Mouse (Mus musculus): Measurements from ENCODE around the gene Trpm8.
A peak's percentile ranks its signal among the peaks of the same experiment; 100 is the strongest.

Trpm8 gene

DNA sequence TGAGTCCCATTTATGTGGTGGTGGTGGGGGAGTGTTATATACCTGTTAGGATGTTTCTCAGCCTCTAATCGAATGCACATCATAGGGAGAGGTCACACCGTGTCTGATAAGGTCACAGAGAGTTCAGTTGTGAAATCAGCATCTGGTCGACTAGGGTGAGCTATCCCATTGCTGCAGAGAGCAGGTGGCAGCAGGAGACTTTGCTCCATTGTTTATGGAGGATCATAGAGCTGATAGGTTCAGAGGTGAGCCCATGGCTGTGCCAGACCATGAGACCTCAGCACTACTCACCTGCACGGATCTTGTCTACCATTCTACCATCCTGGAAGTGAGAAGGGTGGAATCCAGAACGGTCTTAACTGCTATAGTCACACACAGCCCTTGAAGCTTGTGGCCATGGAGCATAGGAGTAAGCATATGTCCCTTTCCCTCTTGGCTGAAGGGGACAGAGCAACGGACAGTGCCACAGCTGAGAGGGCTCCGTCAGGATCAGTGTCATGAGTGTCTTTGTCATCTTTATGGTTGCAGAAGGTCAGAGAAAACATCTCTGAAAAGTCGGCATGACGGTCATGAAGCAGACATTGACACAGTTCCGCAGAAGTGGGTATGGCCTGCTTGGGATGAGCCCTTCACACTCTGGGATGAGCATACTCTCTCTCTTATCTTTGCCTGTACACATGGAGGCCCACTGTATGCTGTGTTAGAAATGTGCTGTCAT is 6.9 kb downstream of the Trpm8 start:
- peak; percentile 69 for DNase-seq (ENCODE audit: low read depth, low spot score)

GRCm38 (mm10) chr1:88284946-88285320 is 7.5 kb downstream of the Trpm8 start:
- DNase-seq (ENCODE audit: low read depth, low spot score), result peak; percentile 92

GRCm38 (mm10) chr1:88285652-88286051 is 8.2 kb downstream of the Trpm8 start:
- no peak for DNase-seq (ENCODE audit: low read depth, low spot score)

DNA sequence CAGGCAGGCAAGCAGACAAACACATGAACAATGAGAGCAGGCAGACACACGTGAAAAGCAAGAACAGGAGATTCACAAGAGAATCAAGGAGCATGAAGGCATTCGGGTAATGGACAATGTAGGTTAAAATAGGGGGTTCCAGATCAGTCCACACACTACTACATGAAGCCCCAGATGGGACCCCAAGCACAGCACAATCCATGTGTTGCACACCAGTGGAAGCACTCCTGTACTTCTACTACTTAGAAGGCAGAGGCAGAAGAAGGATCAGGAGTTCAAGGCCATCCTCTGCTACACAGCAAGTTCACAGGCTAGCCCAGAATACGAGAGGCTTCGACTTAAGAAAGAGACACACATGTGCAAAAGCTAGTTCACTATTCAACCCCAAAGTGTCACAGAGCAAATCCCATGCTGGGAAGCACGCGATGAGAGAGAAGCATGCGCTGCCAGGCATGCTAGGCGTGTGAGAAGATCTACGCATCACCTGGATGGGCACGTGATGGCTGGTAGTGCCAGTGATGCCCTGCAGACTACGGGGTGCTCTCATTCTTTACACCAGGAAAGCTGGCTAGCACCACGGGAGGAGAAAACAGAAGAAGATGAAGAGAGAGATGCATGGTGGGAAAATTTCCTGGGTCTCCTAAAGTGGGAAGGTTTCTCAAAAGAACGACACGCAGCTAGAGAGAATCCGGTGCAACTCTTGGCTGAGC is 8.8 kb downstream of the Trpm8 start:
- DNase-seq (ENCODE audit: low read depth, low spot score), result no peak

DNA sequence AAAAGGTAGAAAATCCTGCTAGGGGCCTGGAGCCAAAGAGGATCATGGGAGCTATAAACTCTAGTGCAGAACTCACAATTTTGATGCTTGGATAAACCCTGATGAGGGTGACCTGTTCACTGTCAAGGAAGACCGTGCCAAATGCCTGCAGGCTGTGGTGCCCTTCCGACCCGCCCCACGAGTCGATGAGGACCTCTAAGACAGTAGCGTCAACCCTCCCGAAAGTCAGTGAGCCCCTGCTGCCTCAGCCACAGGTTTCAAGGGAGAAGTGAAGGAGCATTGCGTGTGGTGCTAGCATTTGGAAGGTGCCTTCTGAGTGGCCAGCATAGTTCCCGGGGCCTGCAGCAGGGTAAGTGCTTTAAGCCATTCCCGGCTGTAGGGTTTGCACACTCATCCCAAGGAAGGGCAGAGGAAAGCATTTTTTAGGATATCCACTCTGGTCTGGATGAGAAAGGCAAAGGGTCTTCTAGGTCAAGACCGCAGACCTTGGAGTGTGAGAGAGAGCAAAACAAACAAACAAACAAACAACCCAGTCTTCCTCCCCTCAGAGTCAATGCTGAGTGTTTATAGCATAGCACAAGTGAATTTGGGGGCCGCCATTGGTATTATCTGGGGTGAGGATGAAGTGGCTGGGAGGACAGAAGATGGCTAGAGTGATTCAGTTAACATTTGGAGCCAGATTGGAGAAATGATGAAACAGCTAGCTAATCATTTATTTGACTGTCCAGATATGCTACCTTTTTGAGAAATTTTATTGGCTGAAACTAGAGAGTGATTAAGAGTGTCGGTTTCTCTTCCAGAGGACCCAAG is 9.6 kb downstream of the Trpm8 start:
- no peak for DNase-seq (ENCODE audit: low read depth, low spot score)

GRCm38 (mm10) chr1:88287697-88287980 is 10.2 kb downstream of the Trpm8 start:
- peak; percentile 73 for DNase-seq (ENCODE audit: low read depth, low spot score)

DNA sequence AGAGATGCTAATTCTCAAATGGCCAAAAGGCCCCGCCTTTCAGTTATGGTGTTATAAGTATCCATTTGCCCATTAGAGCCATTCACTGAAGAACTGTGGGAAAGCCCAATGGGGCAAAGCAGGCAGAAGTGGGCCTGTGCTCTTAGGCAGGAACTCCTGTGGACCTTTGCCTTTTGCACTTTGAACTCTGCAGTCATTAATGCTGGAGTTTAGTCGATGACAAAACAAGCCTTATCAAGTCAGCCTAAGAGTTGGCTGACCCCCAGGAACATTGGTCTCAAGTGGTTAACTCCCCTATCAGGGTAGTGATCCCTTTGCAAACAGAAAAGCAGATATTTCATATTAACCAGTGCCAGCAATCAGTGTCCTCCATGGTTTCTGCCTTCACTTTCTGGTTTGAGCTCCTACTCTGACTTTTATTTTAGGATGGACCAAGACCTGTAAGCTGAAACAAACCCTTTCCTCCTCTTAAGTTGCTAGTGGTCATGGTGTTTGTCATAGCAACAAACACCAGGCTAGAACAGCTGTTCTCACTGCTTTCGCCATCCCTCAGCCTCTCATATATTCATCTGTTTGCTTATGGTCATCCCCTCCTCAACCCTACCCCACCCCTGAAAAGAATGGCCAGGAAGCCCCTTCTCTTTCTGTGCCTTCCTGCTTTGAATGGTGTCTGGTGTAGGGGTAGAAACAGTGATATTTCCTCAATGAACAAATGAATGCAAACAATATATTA is 10.8 kb downstream of the Trpm8 start:
- DNase-seq (ENCODE audit: low read depth, low spot score), result no peak

GRCm38 (mm10) chr1:88288789-88289127 is 11.3 kb downstream of the Trpm8 start:
- DNase-seq (ENCODE audit: low read depth, low spot score), result no peak

DNA sequence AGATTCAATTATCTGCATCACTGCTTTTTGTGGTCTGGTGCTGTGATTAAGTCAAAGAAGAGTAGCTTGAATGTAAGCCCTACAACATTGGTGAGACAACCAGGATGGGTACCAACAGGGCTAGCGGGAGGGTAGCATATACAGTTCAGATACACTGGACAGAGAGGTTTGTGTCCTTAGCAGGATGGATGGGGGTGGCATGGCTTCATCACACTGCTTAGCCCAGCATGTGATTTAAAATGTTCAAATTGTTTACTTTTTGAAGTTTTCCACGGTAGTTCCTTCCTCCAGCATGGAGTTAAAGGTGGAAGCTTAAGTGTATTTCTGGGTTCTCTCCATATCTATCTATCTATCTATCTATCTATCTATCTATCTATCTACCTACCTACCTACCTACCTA is 11.7 kb downstream of the Trpm8 start:
- DNase-seq (ENCODE audit: low read depth, low spot score), result no peak

DNA sequence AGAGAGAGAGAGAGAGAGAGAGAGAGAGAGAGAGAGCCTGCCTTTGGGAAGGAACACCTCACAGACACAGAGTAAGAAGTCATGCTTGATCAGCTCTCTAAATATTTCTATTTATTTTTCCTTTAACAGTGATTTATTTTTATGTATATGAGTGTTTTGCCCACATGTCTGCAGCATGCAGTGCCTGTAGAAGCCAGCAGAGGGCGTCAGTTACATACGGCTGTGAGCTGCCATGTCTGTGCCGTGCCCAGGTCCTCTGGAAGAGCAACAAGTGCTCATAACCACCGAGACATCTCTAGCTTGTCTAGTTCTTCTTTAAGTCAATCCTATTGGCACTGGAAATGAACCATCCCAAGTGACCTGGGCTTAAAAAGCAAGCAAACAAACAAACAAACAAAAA is 12.5 kb downstream of the Trpm8 start:
- DNase-seq (ENCODE audit: low read depth, low spot score), result peak; percentile 85

DNA sequence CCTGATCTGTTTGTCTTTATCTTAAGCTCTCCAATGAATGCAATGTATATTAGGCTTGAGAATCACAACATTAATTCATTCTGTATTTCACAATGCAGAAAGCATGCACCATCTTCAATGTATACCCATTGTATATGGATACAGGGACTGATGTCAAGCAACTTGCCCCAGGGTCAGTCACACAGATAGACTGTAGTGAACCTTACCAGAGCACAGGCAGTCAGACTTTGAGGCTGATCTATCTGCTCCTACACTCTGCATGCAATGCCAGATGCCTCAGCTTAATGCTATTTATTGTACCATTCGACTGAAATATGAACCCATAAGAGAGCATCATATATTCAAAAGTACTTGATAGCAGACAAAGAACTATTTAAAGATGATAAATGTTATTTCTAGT is 13.1 kb downstream of the Trpm8 start:
- DNase-seq (ENCODE audit: low read depth, low spot score), result no peak

DNA sequence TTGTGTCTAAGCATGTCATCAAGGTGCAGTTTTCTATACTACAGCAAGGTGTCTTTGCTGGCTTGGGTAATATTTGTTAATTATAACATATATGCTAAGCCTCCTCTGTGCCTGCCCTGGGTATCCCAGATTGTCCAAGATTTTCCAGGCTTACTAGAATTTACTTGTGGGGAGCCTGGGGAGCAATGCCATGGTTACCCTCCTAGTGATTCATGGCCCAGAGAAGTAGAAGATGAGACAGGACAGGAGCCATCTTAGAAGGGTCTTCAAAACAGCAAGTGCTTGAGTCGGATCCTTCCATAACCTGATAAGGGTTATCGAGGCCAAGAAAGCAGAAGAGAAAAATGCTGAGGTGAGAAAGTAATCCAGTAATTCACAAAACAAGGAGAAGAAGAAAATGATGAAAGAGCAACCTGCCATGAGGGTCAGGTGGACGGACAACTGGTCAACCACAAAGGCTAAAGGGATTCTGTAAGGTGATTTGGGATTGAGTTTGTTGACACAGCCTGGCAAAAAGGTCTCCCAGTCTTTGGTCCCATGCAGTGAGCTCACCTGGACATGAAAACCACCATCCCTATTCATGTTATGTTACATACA is 14.0 kb downstream of the Trpm8 start:
- no peak for DNase-seq (ENCODE audit: low read depth, low spot score)

GRCm38 (mm10) chr1:88292057-88292456 is 14.6 kb downstream of the Trpm8 start:
- no peak for DNase-seq (ENCODE audit: low read depth, low spot score)

DNA sequence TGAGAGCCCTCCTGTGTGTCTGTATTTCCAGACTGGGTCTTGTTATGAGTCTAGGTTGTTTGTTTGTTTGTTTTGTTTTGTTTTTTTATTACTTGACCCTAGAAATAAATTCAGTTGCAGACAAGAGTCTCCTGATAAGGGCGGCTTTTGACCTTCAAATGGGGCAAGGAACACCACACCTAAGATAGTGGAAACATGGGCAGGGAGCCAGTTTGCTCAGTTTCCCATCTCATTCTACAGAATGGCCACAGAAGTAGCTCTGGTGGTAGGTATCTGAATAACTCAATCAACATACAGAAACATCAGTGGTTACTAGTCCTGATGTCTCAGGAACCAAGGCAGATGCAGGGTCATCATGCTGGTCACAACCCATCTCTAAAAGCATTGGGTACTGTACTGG is 17.2 kb downstream of the Trpm8 start:
- no peak for DNase-seq (ENCODE audit: low read depth, low spot score)

DNA sequence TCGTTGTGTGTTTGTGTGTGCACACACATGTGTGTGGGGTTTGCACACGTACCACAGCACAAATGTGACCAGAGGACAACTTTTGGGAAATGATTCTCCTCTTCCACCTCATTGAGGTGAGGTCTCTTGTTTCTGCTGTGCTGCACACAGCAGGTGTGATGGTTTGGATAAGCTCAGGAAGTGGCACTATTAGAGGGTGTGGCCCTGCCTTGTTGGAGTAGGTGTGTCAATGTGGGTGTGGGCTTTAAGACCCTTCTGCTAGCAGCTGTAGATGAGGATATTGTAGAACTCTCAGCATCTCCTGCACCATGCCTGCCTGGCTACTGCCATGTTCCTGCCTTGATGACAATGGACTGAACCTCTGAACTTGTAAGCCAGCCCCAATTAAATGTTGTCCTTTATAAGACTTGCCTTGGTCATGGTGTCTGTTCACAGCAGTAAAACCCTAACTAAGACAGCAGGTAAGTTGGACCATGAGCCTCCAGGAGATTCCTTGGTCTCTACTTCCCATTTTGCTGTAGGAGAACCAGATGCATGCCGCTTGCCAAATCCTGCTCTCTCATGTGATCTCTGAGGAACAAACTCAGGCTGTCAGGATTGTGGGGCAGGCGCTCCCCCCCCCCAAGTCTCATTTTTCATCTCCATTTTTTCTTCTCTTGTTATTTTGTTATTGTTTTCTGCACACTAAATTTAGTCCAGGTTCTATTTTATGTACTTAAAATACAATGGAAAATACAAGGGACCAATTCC is 18.9 kb downstream of the Trpm8 start:
- DNase-seq (ENCODE audit: low read depth, low spot score), result no peak

- no peak for DNase-seq (ENCODE audit: low read depth, low spot score)
Observed at GRCm38 (mm10) chr1:88297480-88298258, 20.2 kb downstream of the Trpm8 start.

DNA sequence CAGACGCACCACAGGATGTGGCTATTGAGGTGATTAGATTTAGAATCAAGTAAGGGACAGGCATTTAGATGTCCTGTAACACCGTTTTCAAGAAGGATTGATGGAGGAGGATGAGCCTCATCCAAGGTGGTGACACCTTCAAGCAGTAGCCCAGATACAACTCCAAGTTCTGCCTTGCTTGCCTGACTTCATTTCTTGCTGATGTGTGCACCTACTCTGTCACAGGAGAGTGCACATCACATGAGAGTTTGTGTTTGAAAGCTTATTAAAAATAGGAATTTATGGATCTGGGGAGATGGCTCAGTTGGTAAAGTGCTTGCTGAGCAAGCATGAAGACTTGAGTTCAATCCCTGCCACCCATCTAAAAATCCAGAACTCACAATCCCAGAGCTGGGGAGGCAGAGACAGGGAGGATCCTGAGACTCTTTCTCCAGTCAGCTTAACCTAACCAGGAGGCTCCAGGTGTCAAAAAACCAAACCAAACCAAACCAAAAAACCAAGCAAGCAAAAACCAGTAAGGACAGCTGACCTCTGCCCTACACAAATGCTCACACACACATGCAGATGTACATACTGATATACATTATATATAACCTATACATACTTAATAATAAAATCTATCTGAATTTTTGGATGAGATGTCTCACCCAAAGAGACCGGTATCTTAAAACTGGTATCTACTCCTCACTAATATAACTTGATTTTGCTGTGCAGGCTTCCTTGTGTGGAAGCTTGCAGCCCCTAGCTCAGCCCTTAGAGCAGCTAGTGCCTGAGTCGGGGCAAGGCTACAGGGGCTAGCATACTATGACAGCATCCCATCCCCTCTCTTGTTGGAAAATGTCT is 21.4 kb downstream of the Trpm8 start:
- no peak for DNase-seq (ENCODE audit: low read depth, low spot score)

DNA sequence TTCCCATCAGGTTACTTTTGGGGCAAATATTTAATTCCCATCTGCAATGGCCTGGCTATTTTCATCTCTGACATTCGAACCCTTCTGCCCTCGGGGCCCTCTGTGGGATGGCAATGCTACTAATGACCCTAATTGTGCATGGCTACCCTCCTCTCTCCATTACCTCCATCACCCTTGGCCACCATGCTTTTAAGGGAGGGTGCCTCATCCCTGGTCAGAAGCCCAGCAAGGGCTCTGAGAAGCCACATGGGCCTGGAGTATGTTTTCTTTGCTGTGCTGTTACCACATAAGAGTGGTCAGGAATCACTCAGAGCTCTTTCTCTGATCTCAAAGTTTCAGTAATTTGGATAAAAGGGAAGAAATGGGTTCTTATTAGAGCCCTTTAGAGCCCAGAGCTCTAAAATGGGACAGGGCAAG is 22.1 kb downstream of the Trpm8 start:
- DNase-seq (ENCODE audit: low read depth, low spot score), result no peak

DNA sequence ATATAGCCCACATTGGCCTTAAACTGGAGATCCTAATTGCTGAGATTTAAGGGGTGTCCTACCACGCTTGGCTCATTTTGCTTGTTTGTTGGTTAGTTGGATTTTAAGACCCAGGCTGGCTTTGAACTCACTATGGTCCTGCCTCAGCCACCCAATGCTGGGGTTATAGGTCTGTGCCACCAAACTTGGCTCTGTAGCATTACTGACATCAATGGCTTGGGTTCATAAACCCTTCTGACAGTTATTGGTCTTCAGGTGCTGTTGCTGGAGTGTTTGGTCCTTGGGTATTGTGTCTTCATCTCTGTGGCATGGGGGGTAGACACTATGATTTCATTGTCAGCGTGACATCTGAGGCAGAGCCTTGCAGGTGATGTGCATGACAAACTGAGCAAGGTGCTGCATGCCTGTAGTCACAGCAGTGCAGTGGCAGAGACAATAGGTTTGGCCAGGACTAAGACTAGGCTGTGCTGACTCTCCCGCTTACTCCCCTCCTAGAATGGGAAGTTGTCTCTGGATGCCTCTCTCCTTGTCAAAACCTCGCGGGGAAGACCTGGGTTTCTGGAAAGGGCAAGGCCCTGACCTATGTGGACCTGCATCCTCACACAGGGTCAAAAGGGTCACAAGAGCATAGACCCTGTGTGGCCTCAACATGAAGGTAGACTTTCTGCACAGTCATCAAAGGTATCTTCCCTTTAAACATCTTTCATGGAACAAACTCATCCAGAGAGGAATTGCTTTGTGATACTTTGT is 23.0 kb downstream of the Trpm8 start:
- no peak for DNase-seq (ENCODE audit: low read depth, low spot score)

All from ES-CJ7 (cell line).